ENCODE assay signal across 10 mouse cellular contexts in genomic region chr15:83992191-83992590, GRCm38 (mm10).
DNase-seq lines count a peak whose midpoint lies in the region.
"Had no signal": no experiment of that assay in that cellular context is flagged by ENCODE, and none has a peak within 500 bp of the region (broad histone marks: within the 10 kb centered on the region; RNA-seq: fewer than 3 reads in every experiment).

No protein-coding gene starts in this region.

- intact Hi-C loops in left cerebral cortex, postnatal 4 days (cut with DNase I): loop anchor here (10.0 kb wide), 1 partner anchor 147 kb away; no protein-coding TSS in a partner anchor
- intact Hi-C loops in gastrocnemius, postnatal 36 days (cut with DNase I): no loop called here

- DNase-seq in left cerebral cortex, adult 11 months (ENCODE audit: low spot score): peak; percentile 21
- DNase-seq in left cerebral cortex, postnatal 4 days: no peak
- peak; percentile 48 to 68 for DNase-seq in frontal cortex, postnatal 10 days (ENCODE audit: low spot score in 2 of 2)
- peak; percentile 37 for DNase-seq in right cerebral cortex, adult 18-20 months
- peak; percentile 46 for DNase-seq in telencephalon, adult 2 months (ENCODE audit: low read depth, low spot score)
- DNase-seq in gastrocnemius, postnatal 36 days: no peak
- DNase-seq in urinary bladder, postnatal 25 days (ENCODE audit: low spot score): no peak
- no peak for DNase-seq in urinary bladder, postnatal 36 days (ENCODE audit: low spot score in 2 of 2)
- DNase-seq: cerebellum, adult 9-11 months; heart, adult 2 months had no signal

Comparison
In these comparisons a context has a peak if more than half of its experiments do, and no peak if none do; other contexts are left out.
1. DNase-seq: peak in left cerebral cortex, adult 11 months (single experiment), frontal cortex, postnatal 10 days (2 of 2), right cerebral cortex, adult 18-20 months (single experiment) and telencephalon, adult 2 months (single experiment); none in left cerebral cortex, postnatal 4 days (single experiment), gastrocnemius, postnatal 36 days (0 of 2), urinary bladder, postnatal 25 days (single experiment) and urinary bladder, postnatal 36 days (0 of 2).